Mouse (Mus musculus) stomach, postnatal 0 days (tissue): Measurements from ENCODE around the gene Foxred1.

Experiments used
- CTCF ChIP-seq: IDR thresholded peaks from 2 replicates; pipeline ENCODE4 v1.5.1; 2016; ENCODE audit warnings: antibody characterized with exemption, low read depth, mild to moderate bottlenecking, moderate library complexity
- EP300 ChIP-seq: optimal IDR thresholded peaks from 2 replicates; pipeline ENCODE3; 2016; ENCODE audit warnings: antibody characterized with exemption

GRCm38 (mm10) chr9:35156002-35156710 lies 54.7 kb downstream of the Foxred1 start:
- TF ChIP-seq CTCF (no peak), EP300 (no peak)
